Mouse (Mus musculus) cortical plate, adult 2 months (tissue): ENCODE measurements around the gene Shq1.

Source experiments
- CTCF ChIP-seq: fragments of 200-500 bp; IDR thresholded peaks from 2 replicates; pipeline ENCODE4 v1.5.1; 2011; ENCODE audit warnings: mild to moderate bottlenecking, control low read depth, low read length; ENCODE audit not compliant: insufficient read depth; ENCODE audit errors: extremely low read depth
- POLR2A ChIP-seq: fragments of 200-500 bp; IDR thresholded peaks from 2 replicates; pipeline ENCODE4 v1.6.1; 2011; ENCODE audit warnings: mild to moderate bottlenecking, low read length, control low read depth; ENCODE audit not compliant: insufficient read depth; ENCODE audit errors: extremely low read depth

DNA sequence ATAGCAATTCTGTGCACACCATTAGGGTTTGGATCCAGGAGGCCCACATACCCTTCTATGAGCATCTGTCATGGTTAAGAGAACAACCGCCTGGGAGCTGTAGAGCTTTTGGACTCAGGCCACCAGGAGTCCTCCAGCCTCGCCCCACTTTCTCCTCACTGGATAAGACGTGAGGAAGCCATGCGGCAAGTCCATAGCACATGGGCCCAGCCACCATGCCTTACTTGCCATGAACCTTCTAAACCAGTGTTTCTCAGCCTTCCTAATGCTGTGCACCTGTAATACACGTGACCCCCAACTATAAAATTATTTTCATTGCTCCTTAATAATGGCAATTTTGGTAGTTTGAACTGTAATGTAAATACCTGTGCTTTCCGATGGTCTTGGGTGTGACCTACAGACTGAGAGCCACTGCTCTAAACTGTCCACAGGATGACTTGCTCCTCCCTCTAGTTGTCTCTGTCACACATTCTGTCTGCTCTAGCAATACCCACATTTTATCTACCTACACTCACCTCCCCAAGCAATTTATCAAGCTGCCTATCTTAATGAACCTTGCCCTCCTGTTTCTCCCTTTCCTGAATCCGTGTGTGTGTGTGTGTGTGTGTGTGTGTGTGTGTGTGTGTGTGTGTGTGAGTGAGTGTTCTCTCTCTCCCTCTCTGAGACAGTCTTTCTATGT, 59.9 kb downstream of the Shq1 start:
- TF ChIP-seq CTCF (no peak), POLR2A (no peak)
